Mouse (Mus musculus) heart, adult 2 months (tissue): Measurements from ENCODE around the gene Slc2a13.

Experiments used
- CTCF ChIP-seq: fragments of 200-600 bp; IDR thresholded peaks from 2 replicates; pipeline ENCODE4 v1.8.1; 2022; ENCODE audit warnings: antibody characterized with exemption, mild to moderate bottlenecking, moderate library complexity
- EP300 ChIP-seq: fragments of 200-500 bp; IDR thresholded peaks from 2 replicates; pipeline ENCODE4 v1.6.1; 2011; ENCODE audit warnings: low read depth, low read length, control low read depth; ENCODE audit not compliant: insufficient read depth

GRCm38 (mm10) chr15:91374441-91374840 lies 198.6 kb downstream of the Slc2a13 start:
- TF ChIP-seq EP300 (no peak), CTCF (no peak)
